Mouse (Mus musculus) liver, embryonic 14.5 days (tissue): ENCODE results near the gene Msi1.

ENCODE experiments used
- CTCF ChIP-seq: IDR thresholded peaks from 2 replicates; pipeline ENCODE4 v1.5.1; 2016; ENCODE audit warnings: antibody characterized with exemption, low read depth, control low read depth
- EP300 ChIP-seq: IDR thresholded peaks from 2 replicates; pipeline ENCODE4 v1.6.1; 2016; ENCODE audit warnings: antibody characterized with exemption, low read depth

DNA sequence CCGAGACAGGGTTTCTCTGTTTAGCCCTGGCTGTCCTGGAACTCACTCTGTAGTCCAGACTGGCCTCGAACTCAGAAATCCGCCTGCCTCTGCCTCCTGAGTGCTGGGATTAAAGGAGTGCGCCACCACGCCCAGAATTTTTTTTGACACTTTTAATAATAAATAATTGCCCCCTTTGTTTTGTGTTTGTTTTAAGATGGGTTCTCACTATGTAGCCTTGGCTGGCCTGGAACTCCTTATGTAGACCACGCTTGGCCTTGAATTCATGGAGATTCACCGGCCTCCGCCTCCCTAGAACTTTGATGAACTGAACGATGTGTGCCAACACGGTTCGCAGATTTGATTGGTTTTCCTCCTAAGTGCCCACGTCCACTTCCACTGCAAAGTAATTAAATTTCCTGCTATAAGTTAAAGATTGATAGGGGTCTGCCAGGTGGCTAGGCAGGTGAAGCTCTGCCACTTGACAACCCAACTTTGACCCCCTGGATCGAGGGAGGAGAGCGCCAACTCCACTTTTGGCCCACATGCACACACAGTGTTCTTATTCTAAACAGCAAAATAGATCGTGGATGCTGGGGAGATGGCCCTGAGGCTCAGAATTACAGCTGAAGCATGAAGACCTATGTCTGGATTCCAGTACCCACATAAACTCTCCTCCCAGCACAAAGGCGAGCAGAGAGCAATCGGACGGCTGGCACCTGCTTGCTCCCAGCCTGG lies 56.2 kb downstream of the Msi1 start:
- TF ChIP-seq CTCF (no peak), EP300 (no peak)
